Mouse (Mus musculus): ENCODE results near the gene Rbm17. TPM values are rescaled to one million over a fixed set of nuclear protein-coding genes. Genes with fewer than 3 reads are reported as not detected.
"Not testable (repeated sequence)": the region's sequence is repeated elsewhere in the genome, so short reads cannot be mapped to it uniquely, and the experiment has no call there.

Gene Rbm17
- polyA plus RNA-seq, 1 experiment from 2014 or later, result 205 TPM

GRCm38 (mm10) chr2:11606718-11607117 lies 2.8 kb upstream of the Rbm17 start:
- not testable (repeated sequence) for H3K27ac ChIP-seq (replicated peaks; ENCODE audit: low read depth, low read length); H3K36me3 ChIP-seq (ENCODE audit: control insufficient read depth, insufficient read depth, low read length); H3K4me1 ChIP-seq (ENCODE audit: control insufficient read depth, insufficient read depth, low read length); H3K4me2 ChIP-seq (ENCODE audit: low read depth, severe bottlenecking); H3K4me3 ChIP-seq (ENCODE audit: low read depth, low read length); DNase-seq (ENCODE audit: low spot score); ATAC-seq (ENCODE audit: insufficient number of reproducible peaks, low FRiP score, low TSS enrichment, low read depth); H3K27me3 ChIP-seq (ENCODE audit: control insufficient read depth, insufficient read depth, low read length); H3K9me3 ChIP-seq (ENCODE audit: control insufficient read depth, low read length); H3K9ac ChIP-seq (ENCODE audit: low read length)
- WGBS, result 78% methylated on average over 4 of the region's 4 CpGs

DNA sequence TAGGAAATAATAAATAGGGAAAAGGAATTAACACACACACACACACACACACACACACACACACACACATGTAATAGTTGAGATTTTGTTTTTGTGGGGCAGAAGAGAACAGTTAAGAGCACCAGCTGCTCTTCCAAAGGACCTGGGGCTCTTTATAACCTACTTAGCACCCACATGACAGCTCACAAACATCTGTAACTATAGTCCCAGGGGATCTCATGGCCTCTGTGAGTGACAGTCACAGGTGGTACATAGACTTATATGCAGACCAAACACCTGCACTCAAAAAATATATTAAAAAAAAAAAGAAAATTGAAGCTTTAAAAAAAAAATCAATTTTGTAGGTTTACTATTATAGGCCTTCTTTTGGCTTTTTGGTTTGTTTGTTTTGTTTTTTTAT lies 958 bp upstream of the Rbm17 start:
- H3K4me1 ChIP-seq (ENCODE audit: control insufficient read depth, insufficient read depth, low read length), result 0 out of 2 replicates have a peak, but pooled peaks cover 3% of the 10 kb centered on the region
- H3K9me3 ChIP-seq (ENCODE audit: control insufficient read depth, low read length), result no peaks in the 10 kb centered on the region
- H3K27ac ChIP-seq (replicated peaks; ENCODE audit: low read depth, low read length), result no peak overlapping the region
- no peak for DNase-seq (ENCODE audit: low spot score)
- no peaks in the 10 kb centered on the region for H3K27me3 ChIP-seq (ENCODE audit: control insufficient read depth, insufficient read depth, low read length)
- H3K9ac ChIP-seq (ENCODE audit: low read length), result no peak overlapping the region
- no peak for ATAC-seq (ENCODE audit: insufficient number of reproducible peaks, low FRiP score, low TSS enrichment, low read depth)
- H3K36me3 ChIP-seq (ENCODE audit: control insufficient read depth, insufficient read depth, low read length), result peaks cover 2% of the 10 kb centered on the region; the same call in 1 of the 2 replicates
- H3K4me2 ChIP-seq (ENCODE audit: low read depth, severe bottlenecking), result no peak overlapping the region
- H3K4me3 ChIP-seq (ENCODE audit: low read depth, low read length), result no peak overlapping the region

DNA sequence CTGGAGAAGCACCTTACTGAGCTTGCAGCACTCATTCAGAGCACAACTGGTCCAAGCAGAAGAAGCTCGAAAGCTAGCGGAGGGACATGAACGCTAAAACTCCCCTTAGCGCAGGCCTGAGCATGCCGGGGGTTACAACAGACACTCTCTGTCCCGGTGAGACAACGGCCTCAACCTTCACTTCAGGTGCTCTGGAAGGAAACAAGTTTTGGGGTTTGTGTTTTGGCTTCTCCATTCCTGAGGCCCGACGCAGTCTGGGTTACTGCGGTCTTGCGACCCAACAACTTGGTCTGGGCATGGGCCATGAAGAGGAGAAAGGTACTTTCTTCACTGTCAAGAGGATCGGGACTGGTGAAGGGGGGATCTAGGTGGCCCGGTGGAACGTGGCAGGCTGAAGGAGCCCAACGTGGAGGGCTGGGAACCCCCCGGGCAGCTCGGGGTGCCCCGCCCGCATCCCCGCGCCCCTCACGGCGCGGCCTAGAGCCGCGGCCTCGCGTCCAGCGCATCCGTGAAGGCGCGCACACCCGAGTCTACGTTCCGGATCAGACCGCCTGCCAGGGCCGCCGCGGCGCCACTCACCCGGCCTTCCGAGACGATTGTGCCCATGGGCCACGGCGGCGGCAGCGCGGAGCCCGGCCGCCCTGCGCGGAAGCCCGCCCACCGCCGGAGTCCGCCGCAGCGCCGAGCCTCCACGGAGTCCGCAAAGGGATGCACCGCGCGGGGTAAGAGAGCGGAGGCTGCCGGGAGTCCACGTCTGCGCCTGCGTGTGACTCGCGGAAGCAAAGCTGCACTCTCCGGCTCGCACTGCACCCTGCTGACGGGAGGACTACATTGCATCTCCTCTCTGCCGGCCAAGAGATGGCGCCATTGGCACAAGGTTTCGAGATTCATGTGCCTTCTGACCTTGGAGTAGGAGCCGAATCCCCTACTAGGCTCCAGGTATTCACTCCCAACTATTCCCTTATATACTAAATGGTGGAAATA lies 1.2 kb downstream of the Rbm17 start:
- H3K4me2 ChIP-seq (ENCODE audit: low read depth, severe bottlenecking), result peak overlapping the region; percentile 70
- H3K27ac ChIP-seq (replicated peaks; ENCODE audit: low read depth, low read length), result 0 out of 2 replicates have a peak overlapping the region, but pooled peaks have one; percentile 9
- H3K4me3 ChIP-seq (ENCODE audit: low read depth, low read length), result peak overlapping the region; percentile 96
- no peaks in the 10 kb centered on the region for H3K9me3 ChIP-seq (ENCODE audit: control insufficient read depth, low read length)
- under 1% methylated on average over 78 of the region's 78 CpGs for WGBS
- H3K4me1 ChIP-seq (ENCODE audit: control insufficient read depth, insufficient read depth, low read length), result 0 out of 2 replicates have a peak, but pooled peaks cover 3% of the 10 kb centered on the region
- DNase-seq (ENCODE audit: low spot score) (peak; percentile 97), ATAC-seq (ENCODE audit: insufficient number of reproducible peaks, low FRiP score, low TSS enrichment, low read depth) (peak; percentile 98)
- peaks cover 2% of the 10 kb centered on the region; the same call in 1 of the 2 replicates for H3K36me3 ChIP-seq (ENCODE audit: control insufficient read depth, insufficient read depth, low read length)
- peak overlapping the region; percentile 97 for H3K9ac ChIP-seq (ENCODE audit: low read length)
- H3K27me3 ChIP-seq (ENCODE audit: control insufficient read depth, insufficient read depth, low read length), result no peaks in the 10 kb centered on the region

- Histone ChIP-seq H3K4me2 (ENCODE audit: low read depth, severe bottlenecking) (peak overlapping the region; percentile 70), H3K4me3 (ENCODE audit: low read depth, low read length) (peak overlapping the region; percentile 96), H3K36me3 (ENCODE audit: control insufficient read depth, insufficient read depth, low read length) (peaks cover 6% of the 10 kb centered on the region; the same call in 1 of the 2 replicates), H3K9ac (ENCODE audit: low read length) (peak overlapping the region; percentile 97; the same call in 1 of the 2 replicates), H3K27ac (replicated peaks; ENCODE audit: low read depth, low read length) (no peak overlapping the region), H3K4me1 (ENCODE audit: control insufficient read depth, insufficient read depth, low read length) (0 out of 2 replicates have a peak, but pooled peaks cover 3% of the 10 kb centered on the region), H3K9me3 (ENCODE audit: control insufficient read depth, low read length) (no peaks in the 10 kb centered on the region), H3K27me3 (ENCODE audit: control insufficient read depth, insufficient read depth, low read length) (no peaks in the 10 kb centered on the region)
- DNase-seq (ENCODE audit: low spot score) (no peak), ATAC-seq (ENCODE audit: insufficient number of reproducible peaks, low FRiP score, low TSS enrichment, low read depth) (no peak)
- WGBS, result 79% methylated on average over 6 of the region's 6 CpGs
Observed at GRCm38 (mm10) chr2:11601795-11602194, 2.2 kb downstream of the Rbm17 start.

GRCm38 (mm10) chr2:11597906-11598305 lies 6.0 kb downstream of the Rbm17 start:
- H3K4me1 ChIP-seq (ENCODE audit: control insufficient read depth, insufficient read depth, low read length), result 0 out of 2 replicates have a peak, but pooled peaks cover 3% of the 10 kb centered on the region
- no peaks in the 10 kb centered on the region for H3K9me3 ChIP-seq (ENCODE audit: control insufficient read depth, low read length)
- no peak overlapping the region for H3K4me3 ChIP-seq (ENCODE audit: low read depth, low read length)
- ATAC-seq (ENCODE audit: insufficient number of reproducible peaks, low FRiP score, low TSS enrichment, low read depth) (no peak), DNase-seq (ENCODE audit: low spot score) (no peak)
- no peak overlapping the region for H3K27ac ChIP-seq (replicated peaks; ENCODE audit: low read depth, low read length)
- peaks cover 17% of the 10 kb centered on the region; the same call in 1 of the 2 replicates for H3K36me3 ChIP-seq (ENCODE audit: control insufficient read depth, insufficient read depth, low read length)
- 95% methylated on average over 7 of the region's 7 CpGs for WGBS
- H3K9ac ChIP-seq (ENCODE audit: low read length), result no peak overlapping the region
- H3K27me3 ChIP-seq (ENCODE audit: control insufficient read depth, insufficient read depth, low read length), result no peaks in the 10 kb centered on the region
- H3K4me2 ChIP-seq (ENCODE audit: low read depth, severe bottlenecking), result no peak overlapping the region

DNA sequence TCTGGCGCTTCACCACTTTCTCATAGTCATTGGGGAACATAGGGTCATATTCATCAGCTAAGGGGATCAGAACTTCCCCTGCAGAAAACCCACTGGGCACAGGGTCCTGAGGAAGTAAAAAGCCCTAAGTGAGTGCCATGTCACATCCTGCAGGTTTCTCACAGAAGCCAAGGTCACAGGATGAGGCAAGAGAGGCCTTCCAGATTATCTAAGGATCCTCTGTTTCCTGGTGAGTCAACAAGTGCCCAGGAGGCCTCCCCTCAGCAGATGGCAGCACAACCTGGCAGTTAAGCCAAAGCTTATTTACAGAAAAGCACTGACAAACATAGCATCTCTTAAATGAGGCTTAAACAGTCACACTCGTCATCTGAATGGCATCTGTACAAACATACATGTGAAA lies 7.3 kb downstream of the Rbm17 start:
- Histone ChIP-seq H3K4me1 (ENCODE audit: control insufficient read depth, insufficient read depth, low read length) (no peaks in the 10 kb centered on the region), H3K27ac (replicated peaks; ENCODE audit: low read depth, low read length) (no peak overlapping the region), H3K9me3 (ENCODE audit: control insufficient read depth, low read length) (no peaks in the 10 kb centered on the region), H3K4me3 (ENCODE audit: low read depth, low read length) (no peak overlapping the region), H3K27me3 (ENCODE audit: control insufficient read depth, insufficient read depth, low read length) (no peaks in the 10 kb centered on the region), H3K36me3 (ENCODE audit: control insufficient read depth, insufficient read depth, low read length) (peaks cover 21% of the 10 kb centered on the region; the same call in 1 of the 2 replicates), H3K4me2 (ENCODE audit: low read depth, severe bottlenecking) (no peak overlapping the region), H3K9ac (ENCODE audit: low read length) (no peak overlapping the region)
- ATAC-seq (ENCODE audit: insufficient number of reproducible peaks, low FRiP score, low TSS enrichment, low read depth), result no peak
- DNase-seq (ENCODE audit: low spot score), result no peak
- WGBS, result 89% methylated on average over 2 of the region's 2 CpGs

- WGBS, result 94% methylated on average over 4 of the region's 4 CpGs
- Histone ChIP-seq H3K27me3 (ENCODE audit: control insufficient read depth, insufficient read depth, low read length) (no peaks in the 10 kb centered on the region), H3K27ac (replicated peaks; ENCODE audit: low read depth, low read length) (no peak overlapping the region), H3K9me3 (ENCODE audit: control insufficient read depth, low read length) (no peaks in the 10 kb centered on the region), H3K4me2 (ENCODE audit: low read depth, severe bottlenecking) (no peak overlapping the region), H3K9ac (ENCODE audit: low read length) (no peak overlapping the region), H3K36me3 (ENCODE audit: control insufficient read depth, insufficient read depth, low read length) (peaks cover 21% of the 10 kb centered on the region), H3K4me3 (ENCODE audit: low read depth, low read length) (no peak overlapping the region), H3K4me1 (ENCODE audit: control insufficient read depth, insufficient read depth, low read length) (no peaks in the 10 kb centered on the region)
- ATAC-seq (ENCODE audit: insufficient number of reproducible peaks, low FRiP score, low TSS enrichment, low read depth) (no peak), DNase-seq (ENCODE audit: low spot score) (no peak)
Observed at GRCm38 (mm10) chr2:11587996-11588395, 16.0 kb downstream of the Rbm17 start.

- H3K36me3 ChIP-seq (ENCODE audit: control insufficient read depth, insufficient read depth, low read length), result peaks cover 2% of the 10 kb centered on the region; the same call in 1 of the 2 replicates
- no peak overlapping the region for H3K27ac ChIP-seq (replicated peaks; ENCODE audit: low read depth, low read length)
- ATAC-seq (ENCODE audit: insufficient number of reproducible peaks, low FRiP score, low TSS enrichment, low read depth), result no peak
- no peak overlapping the region for H3K9ac ChIP-seq (ENCODE audit: low read length)
- H3K9me3 ChIP-seq (ENCODE audit: control insufficient read depth, low read length), result no peaks in the 10 kb centered on the region
- no peak overlapping the region for H3K4me2 ChIP-seq (ENCODE audit: low read depth, severe bottlenecking)
- H3K27me3 ChIP-seq (ENCODE audit: control insufficient read depth, insufficient read depth, low read length), result no peaks in the 10 kb centered on the region
- 96% methylated on average over 4 of the region's 4 CpGs for whole genome bisulfite sequencing
- H3K4me3 ChIP-seq (ENCODE audit: low read depth, low read length), result no peak overlapping the region
- H3K4me1 ChIP-seq (ENCODE audit: control insufficient read depth, insufficient read depth, low read length), result no peaks in the 10 kb centered on the region
- no peak for DNase-seq (ENCODE audit: low spot score)
Observed at GRCm38 (mm10) chr2:11579399-11579798, 24.6 kb downstream of the Rbm17 start.
